Mouse (Mus musculus): ENCODE data around the gene Apc2.
A peak's percentile ranks its signal among the peaks of the same experiment; 100 is the strongest.

Gene Apc2

DNA sequence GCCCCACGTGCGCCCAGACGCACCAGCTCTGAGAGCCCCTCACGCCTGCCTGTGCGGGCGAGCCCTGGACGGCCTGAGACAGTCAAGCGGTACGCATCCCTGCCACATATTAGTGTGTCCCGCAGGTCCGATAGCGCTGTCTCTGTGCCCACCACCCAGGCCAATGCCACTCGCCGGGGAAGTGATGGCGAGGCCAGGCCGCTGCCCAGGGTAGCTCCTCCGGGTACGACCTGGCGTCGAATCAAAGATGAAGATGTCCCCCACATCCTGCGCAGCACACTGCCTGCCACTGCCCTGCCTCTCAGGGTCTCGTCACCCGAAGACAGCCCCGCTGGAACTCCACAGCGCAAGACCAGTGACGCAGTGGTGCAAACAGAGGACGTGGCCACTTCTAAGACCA lies 19.5 kb downstream of the Apc2 start:
- DNase-seq (ENCODE audit: extremely low read depth, low read depth, low spot score): no peak

DNA sequence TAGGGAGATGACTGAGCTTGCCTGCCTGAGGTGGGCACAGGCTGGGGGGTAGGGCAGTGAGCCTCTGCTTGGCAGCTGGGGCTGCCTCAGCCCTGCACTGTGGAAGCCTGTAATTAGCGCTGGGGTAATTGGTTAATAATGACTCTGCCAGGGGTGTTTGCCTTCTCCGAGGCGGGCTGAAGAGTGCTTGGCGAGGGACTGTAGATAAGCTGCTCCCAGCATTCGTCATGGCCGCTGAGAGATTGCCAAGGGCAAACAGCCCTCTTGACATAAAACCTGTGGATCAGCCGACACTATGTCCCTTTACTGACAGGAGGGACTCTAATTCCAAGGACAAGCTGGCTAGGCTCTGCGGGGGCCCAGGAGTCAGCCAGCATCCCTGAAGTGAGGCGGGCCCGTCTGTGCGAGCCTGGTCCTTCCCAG lies 20.6 kb downstream of the Apc2 start:
- no peak for DNase-seq (ENCODE audit: extremely low read depth, low read depth, low spot score)

DNA sequence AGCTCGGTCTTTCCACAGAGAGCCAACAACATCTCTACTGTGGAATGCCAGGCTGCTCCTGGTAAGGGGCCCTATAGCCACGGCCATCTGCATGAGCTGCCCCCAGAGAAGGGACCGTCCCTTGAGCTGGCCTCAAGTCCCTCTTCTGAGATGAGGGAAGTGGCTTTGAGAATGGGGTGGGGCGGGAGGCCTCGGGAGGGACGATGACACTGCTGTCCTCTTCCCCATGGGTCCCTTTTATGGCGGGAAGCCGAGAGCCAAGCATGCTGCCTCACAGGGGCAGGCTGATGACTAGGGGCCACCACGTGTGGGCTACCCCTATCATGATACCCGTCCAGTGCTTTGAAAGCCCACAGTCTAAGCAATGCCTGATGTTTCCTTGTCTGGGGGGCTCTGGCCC lies 21.2 kb downstream of the Apc2 start:
- no peak for DNase-seq (ENCODE audit: extremely low read depth, low read depth, low spot score)

DNA sequence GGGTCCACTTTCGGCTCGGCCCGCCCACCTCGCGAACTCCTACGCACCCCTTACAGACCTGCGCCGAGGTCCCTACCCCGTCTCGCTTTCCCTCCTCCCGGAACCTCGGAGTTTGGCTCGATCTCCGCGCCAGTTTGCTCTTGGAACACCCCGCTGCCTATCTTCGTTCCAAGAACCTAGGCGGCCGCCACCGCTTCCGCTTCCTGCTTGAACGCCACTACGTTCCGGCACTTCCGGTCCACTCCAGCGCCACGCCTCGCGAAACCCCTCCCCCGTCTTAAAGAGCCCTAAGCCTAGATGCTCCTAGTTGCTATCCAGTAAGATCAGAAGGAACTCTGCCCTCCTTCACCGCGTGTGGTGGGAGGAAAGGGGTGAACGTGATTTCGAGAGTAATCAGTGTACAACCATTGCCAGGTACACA lies 24.6 kb downstream of the Apc2 start, which contains the start of gene 2310011J03Rik:
2310011J03Rik (minus strand) TSS at position 198 of the 421 bp plus-strand sequence.
- no peak for DNase-seq (ENCODE audit: extremely low read depth, low read depth, low spot score)

DNA sequence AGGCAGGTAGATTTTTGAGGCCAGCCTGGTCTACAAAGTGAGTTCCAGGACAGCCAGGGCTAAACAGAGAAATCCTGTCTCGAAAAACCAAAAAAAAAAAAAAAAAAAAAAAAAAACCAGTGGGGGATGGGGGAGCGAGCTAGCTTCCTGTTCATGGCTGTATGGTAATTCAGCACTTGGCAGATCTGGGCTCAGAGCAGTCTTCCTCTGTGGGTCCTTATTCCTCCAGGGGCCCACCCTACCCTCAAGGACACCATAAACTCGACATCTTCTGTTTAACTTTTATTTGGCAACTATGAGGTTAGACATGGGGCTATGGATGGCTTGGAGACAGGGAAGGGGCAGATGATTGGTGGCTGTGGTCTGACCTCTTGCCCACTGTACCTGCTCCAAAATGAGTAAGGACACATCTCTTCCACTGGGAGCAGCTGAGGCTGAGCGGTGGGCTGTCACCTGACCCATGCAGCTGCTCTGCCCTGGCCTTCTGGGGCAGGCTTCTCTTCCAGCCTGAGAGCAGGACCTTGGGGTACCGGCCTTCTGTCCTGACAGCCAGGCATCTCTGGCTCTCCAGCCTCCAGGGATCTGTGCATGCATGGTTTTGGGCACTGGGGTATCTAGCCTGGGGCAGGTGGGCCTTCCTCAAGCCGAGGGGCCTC lies 25.4 kb downstream of the Apc2 start:
- DNase-seq (ENCODE audit: extremely low read depth, low read depth, low spot score): no peak

DNA sequence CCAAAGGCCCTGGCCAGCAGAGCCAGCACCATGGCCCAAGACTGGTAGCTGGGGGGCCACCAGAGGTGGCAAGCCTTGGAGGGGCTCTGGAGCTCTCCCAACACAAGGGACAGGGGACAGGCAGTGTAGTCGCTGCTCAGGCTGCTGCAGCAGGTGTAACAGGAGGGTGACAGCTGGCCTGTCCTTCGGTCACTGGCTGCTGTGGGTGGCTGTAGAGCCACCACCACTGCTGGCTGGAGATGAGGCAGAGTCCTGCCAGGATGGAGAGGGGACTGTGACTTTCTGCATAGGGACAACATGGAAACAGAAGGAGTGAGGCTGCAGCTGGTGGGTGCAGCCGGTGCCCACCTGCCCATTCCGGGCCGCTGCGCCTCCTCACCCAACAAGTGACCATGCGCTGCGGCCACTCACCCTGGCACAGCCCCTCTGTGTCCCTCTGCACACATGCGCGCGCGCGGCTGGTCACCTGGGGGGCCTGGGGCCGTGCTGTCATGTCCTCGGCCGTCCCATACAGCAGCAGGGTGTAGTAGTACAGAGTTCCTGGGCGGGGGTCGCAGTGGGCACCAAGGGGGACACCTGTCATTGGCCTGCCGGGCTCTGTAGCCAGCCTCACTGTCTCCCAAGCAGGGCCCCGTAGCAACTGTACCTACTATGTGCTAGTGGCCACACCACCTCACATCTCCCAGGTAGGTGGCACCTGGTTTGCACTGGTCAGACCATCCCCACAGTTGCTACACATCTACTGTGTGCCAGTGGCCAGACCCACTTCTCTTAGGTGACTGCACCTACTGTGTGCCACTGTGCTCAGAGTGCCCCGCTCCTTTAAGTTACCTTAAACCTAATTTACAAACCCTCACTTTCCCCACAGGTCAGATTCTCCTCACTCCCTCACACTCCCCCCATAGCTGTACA lies 26.1 kb downstream of the Apc2 start:
- no peak for DNase-seq (ENCODE audit: extremely low read depth, low read depth, low spot score)

DNA sequence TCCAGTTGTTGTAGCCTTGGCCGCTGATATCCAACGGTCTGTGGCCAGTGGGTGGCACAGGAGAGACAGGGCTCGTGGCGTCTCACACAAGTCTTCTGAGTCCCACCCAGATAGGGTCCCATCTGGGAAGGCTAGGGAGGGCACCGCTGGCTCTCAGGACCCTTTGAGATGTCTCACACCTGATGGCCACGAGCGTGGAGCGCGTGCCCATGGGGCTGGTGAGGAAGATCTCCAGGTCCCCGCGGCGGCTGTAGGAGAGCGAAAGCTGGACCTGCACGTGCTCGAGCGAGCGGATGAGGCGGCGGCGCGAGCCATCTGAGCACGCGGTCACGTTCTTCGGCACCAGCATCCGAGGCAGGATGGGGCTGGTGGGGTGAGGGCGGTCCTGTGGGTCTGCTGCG lies 27.0 kb downstream of the Apc2 start:
- no peak for DNase-seq (ENCODE audit: extremely low read depth, low read depth, low spot score)

DNA sequence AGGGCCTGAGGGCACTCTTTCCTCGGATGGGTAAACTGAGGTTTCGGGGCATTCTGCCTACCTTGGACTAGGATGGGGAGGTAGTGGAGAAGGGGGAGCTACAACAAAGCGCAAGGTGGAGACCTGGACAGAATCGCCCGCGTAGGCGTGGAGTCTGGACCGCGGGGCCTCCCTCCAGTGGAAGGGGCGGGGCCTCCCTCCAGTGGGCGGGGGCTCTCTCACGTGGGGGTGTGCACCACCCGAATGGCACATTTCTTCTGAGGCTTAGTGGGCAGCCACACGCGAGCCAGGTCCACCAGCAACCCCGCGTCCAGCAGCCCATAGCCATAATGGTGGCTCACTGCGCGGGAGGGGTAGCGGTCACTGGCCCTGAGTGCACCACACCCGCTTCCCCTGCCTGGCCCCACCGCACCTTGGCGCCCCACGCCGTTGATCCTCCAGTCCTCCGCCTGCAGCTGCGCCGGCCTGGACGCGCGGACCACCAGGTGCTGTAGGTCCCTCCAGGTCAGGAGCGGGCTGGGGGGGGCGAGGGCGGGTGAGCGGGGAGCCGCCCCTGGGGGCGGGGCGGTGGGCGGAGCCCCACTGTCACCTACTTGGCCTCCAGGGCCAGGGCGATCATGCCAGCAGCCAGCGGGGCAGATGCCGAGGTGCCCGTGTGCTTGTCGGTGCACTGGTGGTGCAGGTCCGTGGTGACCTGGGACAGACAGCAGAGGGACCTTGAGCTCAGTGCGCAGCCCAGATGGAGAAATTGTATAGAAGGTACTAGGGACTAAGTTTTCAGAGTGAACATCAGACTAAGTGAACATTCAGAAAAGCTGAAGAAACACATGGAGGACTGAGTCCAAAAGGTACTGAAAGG lies 27.7 kb downstream of the Apc2 start:
- DNase-seq (ENCODE audit: extremely low read depth, low read depth, low spot score): no peak

DNA sequence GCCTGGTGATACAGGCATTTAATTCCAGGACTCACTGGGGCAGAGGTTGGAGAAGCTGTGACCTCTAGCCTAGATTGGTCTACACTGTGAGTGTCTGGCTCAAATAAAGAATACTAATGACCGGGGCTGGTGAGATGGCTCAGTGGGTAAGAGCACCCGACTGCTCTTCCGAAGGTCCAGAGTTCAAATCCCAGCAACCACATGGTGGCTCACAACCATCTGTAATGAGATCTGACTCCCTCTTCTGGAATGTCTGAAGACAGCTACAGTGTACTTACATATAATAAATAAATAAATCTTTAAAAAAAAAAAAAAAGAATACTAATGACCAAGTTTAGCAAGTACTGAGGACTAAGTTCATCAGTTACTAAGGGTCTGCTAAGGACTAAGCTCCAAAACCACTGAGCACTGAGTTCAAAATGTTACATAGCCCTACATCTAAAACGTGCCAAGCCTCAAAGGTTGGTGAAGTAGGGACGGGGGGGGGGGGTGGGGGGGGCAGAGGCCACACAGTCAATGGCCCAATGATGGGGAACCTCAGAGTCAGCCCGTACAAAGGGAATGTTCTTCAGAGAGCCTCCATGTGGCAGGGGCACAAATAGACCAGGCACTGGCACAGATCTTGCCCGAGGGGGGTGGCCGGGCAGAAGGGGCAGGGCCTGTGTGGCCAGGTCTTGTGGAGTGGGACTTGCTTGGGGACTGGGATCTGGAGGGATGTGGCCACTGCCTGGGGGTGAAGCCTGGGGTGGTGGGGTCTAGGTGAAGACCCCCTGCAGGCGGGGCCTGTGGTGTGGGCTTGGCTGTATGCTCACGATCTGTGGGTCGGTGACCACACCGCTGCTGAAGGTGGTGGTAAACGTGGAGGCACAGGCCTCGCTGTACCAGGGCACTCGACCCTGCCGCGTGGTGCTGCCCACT lies 28.6 kb downstream of the Apc2 start:
- no peak for DNase-seq (ENCODE audit: extremely low read depth, low read depth, low spot score)

DNA sequence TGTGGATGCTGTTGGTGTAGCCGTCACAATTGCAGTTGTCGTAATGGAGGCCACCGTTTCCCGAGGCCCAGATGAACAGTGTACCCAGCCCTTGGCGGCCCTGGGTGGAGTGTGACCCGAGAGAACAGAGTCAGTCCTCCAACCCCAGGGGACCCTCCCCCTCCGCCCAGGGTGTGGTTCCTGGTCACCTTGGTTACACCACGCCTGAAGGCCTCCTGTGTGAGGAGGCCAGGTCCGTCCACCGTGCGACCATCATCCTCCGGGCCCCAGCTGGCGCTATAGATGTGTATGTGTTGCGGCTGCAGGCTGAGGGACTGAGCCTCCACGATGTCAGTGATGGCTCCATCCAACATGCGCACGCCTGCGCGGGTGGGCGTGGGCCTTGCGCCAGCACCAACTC lies 29.3 kb downstream of the Apc2 start:
- DNase-seq (ENCODE audit: extremely low read depth, low read depth, low spot score): no peak

DNA sequence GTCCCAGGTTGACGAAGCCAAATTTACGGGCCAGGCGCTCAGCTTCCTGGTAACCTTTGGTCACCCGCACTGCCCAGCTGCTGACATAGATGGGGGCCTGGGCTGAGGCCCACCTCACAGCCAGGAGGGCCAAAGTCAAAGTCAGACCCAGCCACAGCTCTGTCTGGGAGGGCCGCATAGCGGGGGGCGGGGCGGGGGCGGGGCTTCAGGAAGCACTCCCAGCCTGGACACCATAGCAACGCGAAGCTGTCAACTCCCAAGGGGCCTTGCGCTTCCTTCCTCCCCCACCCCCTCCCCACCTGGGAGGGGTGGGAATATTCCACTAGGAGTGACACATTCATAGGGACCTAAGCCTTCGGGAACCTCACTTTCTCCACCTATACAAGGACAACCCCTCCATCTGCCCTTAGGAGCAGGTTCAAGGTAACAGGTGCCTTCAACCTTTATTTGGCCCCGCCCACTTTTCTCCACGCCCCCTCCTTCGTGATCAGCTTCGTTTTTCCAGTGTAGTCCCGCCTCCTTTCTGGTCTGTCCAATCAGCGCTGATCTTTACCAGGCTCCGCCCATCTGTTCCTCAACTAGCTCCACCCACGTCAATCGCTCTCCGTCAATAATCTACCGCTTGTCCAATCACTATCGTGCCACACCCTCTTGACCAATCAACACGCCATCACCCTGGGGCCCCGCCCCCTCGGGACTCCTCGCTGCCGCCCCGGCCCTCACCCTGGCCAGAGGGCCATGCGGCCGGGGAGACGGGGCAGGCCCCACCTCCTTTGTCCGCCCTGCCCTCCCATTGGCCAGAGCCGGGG lies 33.7 kb downstream of the Apc2 start, which contains the start of the genes Pcsk4 and Reep6:
Pcsk4 (minus strand) TSS at position 226 of the 809 bp plus-strand sequence.
Reep6 (plus strand) TSS at position 681 of the 809 bp plus-strand sequence.
- peak; percentile 96 for DNase-seq (ENCODE audit: extremely low read depth, low read depth, low spot score)

DNA sequence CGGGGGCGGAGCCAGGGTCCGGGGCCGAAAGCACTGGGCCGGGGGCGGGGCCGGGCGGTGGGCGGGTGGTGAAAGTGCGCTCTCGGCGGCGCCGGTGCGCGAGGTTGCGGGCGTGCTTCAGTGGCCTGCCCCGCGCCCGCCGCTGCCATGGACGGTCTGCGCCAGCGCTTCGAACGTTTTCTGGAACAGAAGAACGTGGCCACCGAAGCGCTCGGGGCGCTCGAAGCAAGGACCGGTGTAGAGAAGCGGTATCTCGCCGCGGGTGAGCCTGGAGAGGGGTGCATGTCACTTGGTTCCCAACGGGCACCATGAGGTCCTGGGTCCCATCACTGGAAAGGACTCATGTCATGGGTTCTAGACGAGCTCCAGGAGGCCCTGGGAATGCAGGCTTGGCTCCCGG lies 34.3 kb downstream of the Apc2 start:
- DNase-seq (ENCODE audit: extremely low read depth, low read depth, low spot score): no peak

DNA sequence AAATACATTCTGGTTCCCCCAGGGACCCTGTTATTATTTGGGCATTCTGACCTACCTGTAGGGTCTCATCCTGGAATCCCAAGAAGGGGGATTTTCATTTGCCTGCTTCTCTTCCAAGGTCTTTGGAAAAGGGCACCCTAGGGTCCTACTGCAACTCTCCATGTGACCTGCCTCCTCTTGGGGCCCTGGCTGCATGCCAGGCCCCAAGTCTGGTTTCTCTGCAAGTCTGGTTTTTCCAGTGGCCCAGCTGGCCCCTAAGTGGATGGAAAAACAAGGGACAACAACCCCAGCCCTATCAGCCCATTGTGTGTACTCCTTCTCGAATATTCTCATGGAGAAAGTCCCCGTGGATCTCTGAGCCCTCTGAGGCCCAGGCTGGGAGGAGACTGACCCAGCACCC lies 35.1 kb downstream of the Apc2 start:
- no peak for DNase-seq (ENCODE audit: extremely low read depth, low read depth, low spot score)

DNA sequence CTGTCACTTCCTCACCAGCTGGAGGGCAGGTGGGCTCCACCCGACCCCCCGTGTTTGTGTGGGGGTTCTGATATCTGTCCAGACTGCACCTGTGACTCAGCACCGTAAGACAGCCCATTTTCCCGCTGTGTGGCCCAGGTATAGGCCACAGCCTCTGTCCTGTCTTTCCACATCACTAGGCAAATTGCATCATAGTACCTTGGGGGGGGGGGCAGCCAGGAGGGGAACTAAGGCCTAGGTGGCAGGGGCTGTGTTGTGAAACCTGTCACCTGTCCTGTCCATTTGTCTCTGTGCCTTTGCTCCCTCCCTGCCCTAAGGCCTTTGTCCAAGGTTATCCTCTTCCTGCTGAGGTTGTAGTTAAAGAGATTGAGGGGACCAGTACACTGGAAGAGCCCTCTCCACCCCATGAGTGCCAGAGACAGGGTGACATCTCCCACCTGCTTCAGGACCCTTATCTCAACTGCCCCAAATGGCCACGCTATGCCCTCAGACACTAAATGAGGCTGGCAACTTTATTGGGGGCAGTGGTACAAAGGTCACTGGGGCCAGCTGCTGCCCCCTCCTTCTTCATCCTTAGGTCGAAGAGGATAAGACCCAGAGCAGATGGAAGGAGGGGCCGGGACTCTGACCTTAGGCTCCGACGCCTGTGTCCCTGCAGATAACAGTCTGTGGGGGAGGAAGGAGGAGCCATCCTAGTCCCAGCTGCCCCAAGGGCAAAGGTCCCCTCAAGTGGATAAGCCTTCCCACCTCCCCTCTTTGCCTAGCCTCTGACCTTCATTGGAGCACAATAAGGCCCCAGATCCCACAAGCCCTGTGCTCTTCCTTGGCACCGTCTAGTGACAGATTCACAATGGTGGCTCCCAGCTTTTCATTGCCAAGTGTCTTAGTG lies 36.1 kb downstream of the Apc2 start:
- no peak for DNase-seq (ENCODE audit: extremely low read depth, low read depth, low spot score)

DNA sequence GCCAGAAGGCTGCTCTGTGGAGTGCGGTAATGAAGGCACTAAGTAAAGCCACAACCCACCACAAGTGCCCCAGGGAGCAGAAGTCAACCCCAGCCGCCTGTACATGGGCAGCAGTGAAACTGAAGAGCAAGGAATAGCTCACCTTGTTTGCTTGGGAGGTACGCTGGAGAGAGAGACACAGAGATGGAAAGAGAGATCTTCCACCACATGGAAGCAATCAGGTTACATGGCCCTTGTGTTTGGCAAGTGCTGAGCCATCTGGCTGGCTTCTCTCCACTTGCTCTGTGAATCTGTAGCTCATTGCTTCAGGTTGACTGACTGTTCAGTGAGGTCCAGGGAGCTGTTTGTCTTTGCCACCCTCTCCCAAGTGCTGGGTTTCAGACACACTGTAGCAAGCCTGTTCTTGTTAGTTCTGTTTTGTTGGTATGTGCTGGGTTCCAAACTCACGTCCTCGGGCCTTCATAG lies 36.8 kb downstream of the Apc2 start:
- DNase-seq (ENCODE audit: extremely low read depth, low read depth, low spot score): no peak

DNA sequence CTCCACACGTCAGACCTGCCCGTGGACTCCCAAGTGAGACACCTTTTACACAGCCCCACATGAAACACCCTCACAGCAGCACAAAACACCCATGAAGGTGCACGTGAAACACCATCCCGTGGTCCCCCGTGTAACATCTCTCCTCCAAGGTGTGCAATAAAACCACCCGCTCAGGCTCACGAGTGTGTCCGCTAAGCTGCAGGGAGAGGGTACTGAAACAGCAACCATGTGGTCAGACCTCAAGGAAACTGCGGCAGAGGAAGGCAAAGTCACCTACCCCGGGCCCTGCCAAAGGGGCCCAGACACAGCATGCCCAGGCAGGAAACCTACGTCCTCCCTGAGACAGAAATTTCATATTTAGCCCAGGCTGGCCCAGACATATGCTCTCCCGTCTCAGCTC lies 40.5 kb downstream of the Apc2 start:
- no peak for DNase-seq (ENCODE audit: extremely low read depth, low read depth, low spot score)

DNA sequence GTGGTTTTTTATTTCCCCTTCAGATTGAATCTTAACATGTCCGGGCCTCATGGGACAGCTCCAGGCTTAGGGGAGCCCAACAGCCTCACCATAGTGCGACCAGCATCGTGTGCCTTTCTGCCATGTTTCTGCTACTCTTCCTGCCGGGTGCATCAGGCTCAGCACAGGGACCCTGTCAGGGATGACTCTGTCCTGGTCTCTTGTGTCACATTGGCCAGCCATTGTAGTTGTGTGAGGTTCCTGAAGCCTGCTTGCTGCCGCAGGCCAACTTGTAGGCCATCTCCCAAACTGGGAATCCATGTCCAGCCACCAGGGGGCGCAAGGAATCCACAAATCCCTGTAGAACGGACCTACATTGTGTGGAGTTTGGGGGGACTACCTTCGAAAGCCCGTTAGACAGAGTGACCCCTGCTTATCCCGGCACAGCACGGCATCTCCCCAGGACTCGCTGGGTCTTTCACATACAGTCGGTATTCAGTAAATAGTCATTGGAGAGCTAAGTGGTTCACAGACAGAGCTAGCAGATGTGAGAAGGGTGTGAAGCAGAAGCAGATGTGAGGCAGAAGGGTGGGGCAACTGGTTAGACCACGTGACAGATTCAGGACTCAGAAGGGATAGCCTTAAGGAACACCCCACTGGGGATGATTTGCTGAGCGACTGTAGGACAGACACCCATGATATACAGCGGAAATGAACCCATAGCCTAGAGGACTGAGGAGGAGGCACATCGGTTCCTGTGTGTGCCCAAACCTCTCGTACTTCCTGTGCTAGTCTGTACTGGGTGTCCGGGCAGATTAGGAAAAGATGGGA lies 44.4 kb downstream of the Apc2 start:
- DNase-seq (ENCODE audit: extremely low read depth, low read depth, low spot score): no peak

Data from fat pad, adult 2 months (tissue).